Mouse (Mus musculus) ovary, adult 2 months (tissue): ENCODE results near the gene Trpv1. TPM values are rescaled to one million over a fixed set of nuclear protein-coding genes. Genes with fewer than 3 reads are reported as not detected.

Source experiments
- polyA plus RNA-seq: library from polyadenylated mRNA; depleted of rRNA; stranded (reverse); fragments of >200 nt; gene quantifications from 2 replicates; pipeline ENCODE4 v1.2.3, GENCODE M21; 2012; rRNA removed

Gene Trpv1
- polyA plus RNA-seq, result 0.46 and 0.55 TPM in 2 replicates

DNA sequence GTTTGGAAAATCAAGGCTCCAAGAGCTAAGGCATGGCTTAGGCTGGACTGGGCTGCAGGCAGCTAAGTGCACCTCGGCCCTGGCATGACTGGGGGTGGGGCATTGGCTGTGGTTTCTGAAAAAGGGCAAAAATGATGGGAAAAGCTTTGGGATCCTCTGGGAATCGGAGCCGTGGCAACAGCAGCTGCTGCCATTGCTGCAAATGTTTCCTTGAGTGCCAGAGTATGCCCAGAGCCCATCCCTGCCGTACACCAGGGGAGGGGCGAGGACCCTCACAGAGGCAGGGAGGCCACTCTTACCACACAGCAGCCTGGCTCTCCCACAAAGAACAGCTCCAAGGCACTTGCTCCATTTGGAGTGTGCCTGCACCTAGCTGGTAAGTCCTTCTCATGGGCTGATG lies at the start of gene Trpv1:
Gene Trpv1 (plus strand): TSS at position 301 of the 400 bp plus-strand sequence.

DNA sequence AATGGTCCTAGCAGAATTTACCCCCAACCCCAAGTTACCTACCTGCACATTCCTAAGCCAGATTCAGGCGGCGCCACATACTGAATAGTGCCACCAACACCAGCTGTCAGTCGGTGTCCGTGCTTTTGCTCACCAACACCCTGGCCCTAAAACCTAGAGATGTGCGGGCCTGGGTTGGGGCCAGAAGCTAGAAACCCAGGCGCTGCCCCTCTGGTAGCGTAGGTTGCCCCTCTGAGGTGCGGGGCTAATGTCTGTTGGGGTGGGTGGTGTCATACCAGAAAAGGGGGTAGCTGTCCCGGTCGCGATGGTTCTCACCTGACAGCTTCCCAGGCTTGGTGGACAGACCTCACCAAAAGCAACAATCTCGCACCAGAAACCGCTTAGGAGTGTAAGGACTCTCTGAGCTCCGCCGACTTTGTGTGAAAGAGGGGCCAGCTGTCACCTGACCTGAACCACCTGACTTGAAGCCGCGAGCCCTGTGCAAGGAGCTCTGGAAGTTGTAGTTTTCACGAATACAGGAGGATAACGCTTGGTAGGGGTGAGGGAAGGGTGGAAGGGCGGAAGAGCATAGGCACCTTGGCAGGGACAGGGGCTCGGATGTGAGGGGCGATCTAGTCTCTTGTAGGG lies 35.4 kb upstream of the Trpv1 start, which contains the start of gene Ctns:
Gene Ctns (minus strand): TSS at position 440 of the 627 bp plus-strand sequence.

DNA sequence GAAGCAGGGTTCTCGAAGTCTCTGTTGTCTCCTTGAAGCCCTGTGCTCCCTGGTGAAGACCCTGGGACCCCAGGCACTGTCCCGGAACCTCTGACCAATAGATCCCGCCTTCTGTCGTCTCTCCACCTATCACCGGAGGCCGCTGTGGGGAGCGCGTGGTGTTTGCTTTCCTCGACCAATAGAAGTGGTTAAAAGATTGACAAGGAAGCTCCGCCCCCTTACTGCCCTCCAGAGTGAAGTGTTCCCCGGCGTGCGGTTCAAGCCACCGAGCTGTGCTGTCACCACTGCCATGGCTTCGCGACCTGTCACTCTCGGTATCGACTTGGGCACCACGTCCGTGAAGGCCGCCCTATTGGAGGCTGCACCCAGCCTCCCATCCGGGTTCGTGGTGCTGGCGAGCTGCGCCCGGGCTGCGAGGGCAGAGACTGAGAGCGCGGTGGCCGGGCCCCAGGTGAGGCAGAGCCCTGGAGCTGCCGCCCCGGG lies 34.8 kb upstream of the Trpv1 start, which contains the start of gene Shpk:
Gene Shpk (plus strand): TSS at position 231 of the 483 bp plus-strand sequence.

DNA sequence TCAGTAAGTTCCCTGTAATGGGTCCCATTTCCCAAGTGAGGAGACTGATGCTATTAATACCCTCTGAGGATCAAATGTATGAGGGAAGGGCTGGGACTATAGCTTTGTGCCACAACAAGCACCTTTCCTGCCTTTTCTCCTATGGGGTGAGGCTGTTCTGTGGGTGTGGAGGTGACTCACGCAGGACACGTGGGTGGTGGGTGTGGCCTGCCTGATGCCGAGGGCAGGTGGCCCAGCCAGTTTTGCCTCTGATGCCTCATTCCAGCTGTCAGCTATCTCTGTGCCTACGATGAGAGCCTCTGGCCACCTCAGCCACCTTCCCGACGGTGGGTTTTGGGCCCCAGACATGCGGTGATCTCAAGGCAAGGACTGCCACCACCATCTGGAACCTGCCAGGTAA lies 33.2 kb downstream of the Trpv1 start, which contains the start of gene Trpv3:
Gene Trpv3 (plus strand): TSS at position 122 of the 400 bp plus-strand sequence.

Other genes with a start within 250 kb of the Trpv1 start
- gene P2rx1, start 235.2 kb upstream of the Trpv1 start, polyA plus RNA-seq, result 1.3 and 1.5 TPM in 2 replicates
- gene Camkk1, start 215.3 kb upstream of the Trpv1 start, polyA plus RNA-seq, result 3.4 and 4.3 TPM in 2 replicates
- 1.9 and 2.2 TPM in 2 replicates for gene Ncbp3, start 186.5 kb upstream of the Trpv1 start, polyA plus RNA-seq
- gene Itgae, start 143.7 kb upstream of the Trpv1 start, polyA plus RNA-seq, result 0.92 and 1.4 TPM in 2 replicates
- 2.2 and 2.8 TPM in 2 replicates for gene Haspin, start 96.0 kb upstream of the Trpv1 start, polyA plus RNA-seq
- 0.21 and 0.32 TPM in 2 replicates for gene P2rx5, start 73.9 kb upstream of the Trpv1 start, polyA plus RNA-seq
- 55.3 and 70.3 TPM in 2 replicates for gene Emc6, start 57.3 kb upstream of the Trpv1 start, polyA plus RNA-seq
- gene Tax1bp3, start 57.2 kb upstream of the Trpv1 start, polyA plus RNA-seq, result 90.1 and 96.1 TPM in 2 replicates
- gene Ctns, start 35.2 kb upstream of the Trpv1 start, polyA plus RNA-seq, result 11.5 and 15.8 TPM in 2 replicates
- 3.8 and 4.0 TPM in 2 replicates for gene Shpk, start 34.8 kb upstream of the Trpv1 start, polyA plus RNA-seq
- 0.10 and 0.15 TPM in 2 replicates for gene Trpv3, start 33.1 kb downstream of the Trpv1 start, polyA plus RNA-seq
- 0.18 and 0.49 TPM in 2 replicates for gene Aspa, start 95.3 kb downstream of the Trpv1 start, polyA plus RNA-seq
- gene Gm49340, start 95.4 kb downstream of the Trpv1 start, polyA plus RNA-seq, result not detected in 2 replicates
- gene Spata22, start 95.4 kb downstream of the Trpv1 start, polyA plus RNA-seq, result not detected in 2 replicates
- 0.15 TPM in 1 of 2 replicates, not detected in the other for gene Olfr20, start 116.5 kb downstream of the Trpv1 start, polyA plus RNA-seq
- gene Olfr376, start 137.0 kb downstream of the Trpv1 start, polyA plus RNA-seq, result not detected in 2 replicates
- not detected in 2 replicates for gene Olfr1, start 165.3 kb downstream of the Trpv1 start, polyA plus RNA-seq
- gene Olfr378, start 194.2 kb downstream of the Trpv1 start, polyA plus RNA-seq, result not detected in 2 replicates
- gene Olfr380, start 223.2 kb downstream of the Trpv1 start, polyA plus RNA-seq, result not detected in 2 replicates